Mouse (Mus musculus): Measurements from ENCODE around the gene Tfip11.

DNA sequence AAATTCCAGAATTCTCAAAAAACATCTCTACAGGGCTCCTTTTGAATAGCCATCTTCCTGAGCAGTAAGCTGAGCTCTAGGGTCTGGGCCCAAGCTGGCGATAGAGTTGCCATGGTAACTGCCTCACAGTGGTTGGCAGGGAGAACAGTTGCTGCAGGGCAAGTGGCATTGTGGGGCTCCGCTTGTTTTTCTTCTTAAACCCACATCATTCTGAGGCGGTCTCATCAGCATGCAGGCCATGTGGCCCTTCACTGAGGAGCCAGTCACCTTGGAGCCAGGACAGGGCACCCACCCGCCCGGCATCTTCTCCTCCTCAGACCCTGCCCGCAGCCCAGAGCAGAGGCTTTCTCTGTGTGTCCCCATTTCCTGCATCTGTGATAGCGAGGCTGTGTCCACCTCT lies 45.8 kb downstream of the Tfip11 start:
- TF ChIP-seq CTCF (IDR thresholded peaks at IDR 0.05; ENCODE audit: extremely low read depth, insufficient read depth, low read length) (no peak), POLR2A (IDR thresholded peaks at IDR 0.05; ENCODE audit: extremely low read depth, insufficient read depth, low read length) (no peak)

All from cortical plate, adult 2 months (tissue).